Mouse (Mus musculus): ENCODE results near the gene Tlk2.
"Not testable (repeated sequence)": the region's sequence is repeated elsewhere in the genome, so short reads cannot be mapped to it uniquely, and the experiment has no call there.

Gene Tlk2

GRCm38 (mm10) chr11:105178516-105178915, at the start of gene Tlk2:
Gene Tlk2, plus strand, starts transcription at chr11:105178807.
- no peak for DNase-seq (ENCODE audit: low spot score in 2 of 2)

- no peak for DNase-seq (ENCODE audit: low spot score in 2 of 2)
These were observed 42.9 kb upstream of the Tlk2 start for GRCm38 (mm10) chr11:105135692-105136091.

- not testable (repeated sequence) for DNase-seq (ENCODE audit: low spot score in 2 of 2)
These were observed 41.4 kb upstream of the Tlk2 start for GRCm38 (mm10) chr11:105137255-105137654.

- DNase-seq (ENCODE audit: low spot score in 2 of 2), result not testable (repeated sequence)
These were observed 38.1 kb upstream of the Tlk2 start for GRCm38 (mm10) chr11:105140512-105140911.

- DNase-seq (ENCODE audit: low spot score in 2 of 2), result no peak
These were observed 37.5 kb upstream of the Tlk2 start for GRCm38 (mm10) chr11:105141115-105141514.

- DNase-seq (ENCODE audit: low spot score in 2 of 2), result no peak
These were observed 35.0 kb upstream of the Tlk2 start for GRCm38 (mm10) chr11:105143564-105143963.

GRCm38 (mm10) chr11:105144084-105144483, 34.5 kb upstream of the Tlk2 start:
- DNase-seq (ENCODE audit: low spot score in 2 of 2), result no peak

GRCm38 (mm10) chr11:105144508-105145210, 33.9 kb upstream of the Tlk2 start:
- DNase-seq (ENCODE audit: low spot score in 2 of 2), result no peak

- no peak for DNase-seq (ENCODE audit: low spot score in 2 of 2)
These were observed 33.4 kb upstream of the Tlk2 start for GRCm38 (mm10) chr11:105145211-105145610.

- no peak for DNase-seq (ENCODE audit: low spot score in 2 of 2)
These were observed 32.0 kb upstream of the Tlk2 start, which contains the start of gene Gm10842 for GRCm38 (mm10) chr11:105146593-105146992. Gene Gm10842, plus strand, starts transcription at chr11:105146893.

GRCm38 (mm10) chr11:105149353-105149752, 29.3 kb upstream of the Tlk2 start:
- no peak for DNase-seq (ENCODE audit: low spot score in 2 of 2)

GRCm38 (mm10) chr11:105149766-105150165, 28.8 kb upstream of the Tlk2 start:
- DNase-seq (ENCODE audit: low spot score in 2 of 2), result no peak

GRCm38 (mm10) chr11:105150691-105151090, 27.9 kb upstream of the Tlk2 start:
- DNase-seq (ENCODE audit: low spot score in 2 of 2), result no peak

- no peak for DNase-seq (ENCODE audit: low spot score in 2 of 2)
These were observed 27.2 kb upstream of the Tlk2 start for GRCm38 (mm10) chr11:105151226-105152016.

- no peak for DNase-seq (ENCODE audit: low spot score in 2 of 2)
These were observed 26.6 kb upstream of the Tlk2 start for GRCm38 (mm10) chr11:105152017-105152300.

- no peak for DNase-seq (ENCODE audit: low spot score in 2 of 2)
These were observed 26.2 kb upstream of the Tlk2 start for GRCm38 (mm10) chr11:105152357-105152899.

- DNase-seq (ENCODE audit: low spot score in 2 of 2), result no peak
These were observed 25.4 kb upstream of the Tlk2 start for GRCm38 (mm10) chr11:105153068-105153833.

- DNase-seq (ENCODE audit: low spot score in 2 of 2), result no peak
These were observed 22.7 kb upstream of the Tlk2 start for GRCm38 (mm10) chr11:105155915-105156314.

GRCm38 (mm10) chr11:105156748-105157267, 21.8 kb upstream of the Tlk2 start:
- no peak for DNase-seq (ENCODE audit: low spot score in 2 of 2)

GRCm38 (mm10) chr11:105158047-105158446, 20.6 kb upstream of the Tlk2 start:
- no peak for DNase-seq (ENCODE audit: low spot score in 2 of 2)

GRCm38 (mm10) chr11:105159673-105160360, 18.8 kb upstream of the Tlk2 start:
- DNase-seq (ENCODE audit: low spot score in 2 of 2), result no peak
